Mouse (Mus musculus) cerebellum, adult 9-11 months (tissue): ENCODE measurements around the gene 5730596B20Rik.

Experiments
- DNase-seq: peaks from one replicate; pipeline ENCODE4 v3.0.0; 2022

The 5730596B20Rik gene

GRCm38 (mm10) chr6:52162611-52163365 lies 14.5 kb upstream of the 5730596B20Rik start:
- no peak for DNase-seq

GRCm38 (mm10) chr6:52163366-52164031 lies 13.8 kb upstream of the 5730596B20Rik start:
- DNase-seq: no peak

- DNase-seq: no peak
Measured at GRCm38 (mm10) chr6:52164051-52164625, 13.2 kb upstream of the 5730596B20Rik start.

GRCm38 (mm10) chr6:52164626-52165440 lies 12.5 kb upstream of the 5730596B20Rik start, which contains the start of gene Hoxa2:
Hoxa2 (minus strand) TSS chr6:52164831.
- no peak for DNase-seq

- DNase-seq: no peak
Measured at GRCm38 (mm10) chr6:52165441-52166370, 11.6 kb upstream of the 5730596B20Rik start.

- no peak for DNase-seq
Measured at GRCm38 (mm10) chr6:52166431-52167077, 10.7 kb upstream of the 5730596B20Rik start.

- no peak for DNase-seq
Measured at GRCm38 (mm10) chr6:52167176-52167575, 10.1 kb upstream of the 5730596B20Rik start.

GRCm38 (mm10) chr6:52167736-52168161 lies 9.5 kb upstream of the 5730596B20Rik start:
- no peak for DNase-seq

- no peak for DNase-seq
Measured at GRCm38 (mm10) chr6:52168191-52169055, 8.9 kb upstream of the 5730596B20Rik start.

- no peak for DNase-seq
Measured at GRCm38 (mm10) chr6:52169499-52170165, 7.7 kb upstream of the 5730596B20Rik start.

GRCm38 (mm10) chr6:52170166-52170897 lies 7.0 kb upstream of the 5730596B20Rik start:
- no peak for DNase-seq

GRCm38 (mm10) chr6:52170898-52171223 lies 6.4 kb upstream of the 5730596B20Rik start:
- no peak for DNase-seq

- no peak for DNase-seq
Measured at GRCm38 (mm10) chr6:52171331-52171730, 6.0 kb upstream of the 5730596B20Rik start.

GRCm38 (mm10) chr6:52171938-52172337 lies 5.4 kb upstream of the 5730596B20Rik start:
- DNase-seq: no peak

- no peak for DNase-seq
Measured at GRCm38 (mm10) chr6:52172501-52172900, 4.8 kb upstream of the 5730596B20Rik start.

GRCm38 (mm10) chr6:52173648-52174047 lies 3.6 kb upstream of the 5730596B20Rik start:
- no peak for DNase-seq

GRCm38 (mm10) chr6:52174968-52175751 lies 2.1 kb upstream of the 5730596B20Rik start:
- DNase-seq: no peak

- DNase-seq: no peak
Measured at GRCm38 (mm10) chr6:52175864-52176263, 1.4 kb upstream of the 5730596B20Rik start.
